Mouse (Mus musculus): ENCODE data around the gene Lipe. TPM values are rescaled to one million over a fixed set of nuclear protein-coding genes. Genes with fewer than 3 reads are reported as not detected.

The Lipe gene
- polyA plus RNA-seq, 1 experiment: 35.0 TPM

- Histone ChIP-seq H3K27ac (ENCODE audit: insufficient read depth, low read length) (no peak overlapping the region), H3K36me3 (ENCODE audit: control insufficient read depth, insufficient read depth, low read length) (peaks cover 29% of the 10 kb centered on the region), H3K4me3 (ENCODE audit: extremely low read depth, insufficient read depth, insufficient read length) (no peak overlapping the region), H3K4me1 (ENCODE audit: control insufficient read depth, insufficient read depth, insufficient read length) (peaks cover 17% of the 10 kb centered on the region; the same call in 1 of the 2 replicates), H3K27me3 (ENCODE audit: control insufficient read depth, insufficient read depth, low read length) (no peaks in the 10 kb centered on the region)
- DNase-seq (ENCODE audit: low read depth in 1 of 2, low spot score in 2 of 2): no peak
- WGBS: 94% methylated on average over 18 of the region's 18 CpGs
- TF ChIP-seq CTCF (IDR thresholded peaks at IDR 0.05; ENCODE audit: extremely low read depth, insufficient read depth, insufficient read length, insufficient replicate concordance): no peak
These were observed 10.6 kb downstream of the Lipe start for GRCm38 (mm10) chr7:25387811-25388440.

GRCm38 (mm10) chr7:25385850-25386555, 12.5 kb downstream of the Lipe start:
- TF ChIP-seq POLR2A (IDR thresholded peaks at IDR 0.05; ENCODE audit: low read depth, low read length): no peak
- no peak for TF ChIP-seq CTCF (IDR thresholded peaks at IDR 0.05; ENCODE audit: extremely low read depth, insufficient read depth, insufficient read length, insufficient replicate concordance)
- peaks cover 30% of the 10 kb centered on the region for H3K36me3 ChIP-seq (ENCODE audit: control insufficient read depth, insufficient read depth, low read length)
- H3K4me1 ChIP-seq (ENCODE audit: control insufficient read depth, insufficient read depth, insufficient read length): peaks cover 17% of the 10 kb centered on the region; the same call in 1 of the 2 replicates
- H3K27me3 ChIP-seq (ENCODE audit: control insufficient read depth, insufficient read depth, low read length): no peaks in the 10 kb centered on the region
- peak overlapping the region; percentile 79 for H3K27ac ChIP-seq (ENCODE audit: insufficient read depth, low read length)
- WGBS: 29% methylated on average over 12 of the region's 12 CpGs
- peak; percentile 46 to 51 for DNase-seq (ENCODE audit: low read depth in 1 of 2, low spot score in 2 of 2)
- H3K4me3 ChIP-seq (ENCODE audit: extremely low read depth, insufficient read depth, insufficient read length): no peak overlapping the region

- Histone ChIP-seq H3K27me3 (ENCODE audit: control insufficient read depth, insufficient read depth, low read length) (no peaks in the 10 kb centered on the region), H3K27ac (ENCODE audit: insufficient read depth, low read length) (0 out of 2 replicates have a peak overlapping the region, but pooled peaks have one; percentile 19), H3K4me1 (ENCODE audit: control insufficient read depth, insufficient read depth, insufficient read length) (peaks cover 20% of the 10 kb centered on the region; the same call in 1 of the 2 replicates), H3K4me3 (ENCODE audit: extremely low read depth, insufficient read depth, insufficient read length) (no peak overlapping the region), H3K36me3 (ENCODE audit: control insufficient read depth, insufficient read depth, low read length) (peaks cover 30% of the 10 kb centered on the region)
- WGBS: 68% methylated on average over 12 of the region's 12 CpGs
- DNase-seq (ENCODE audit: low read depth in 1 of 2, low spot score in 2 of 2): no peak
- no peak for TF ChIP-seq CTCF (IDR thresholded peaks at IDR 0.05; ENCODE audit: extremely low read depth, insufficient read depth, insufficient read length, insufficient replicate concordance)
These were observed 13.3 kb downstream of the Lipe start for GRCm38 (mm10) chr7:25385259-25385658.

- Histone ChIP-seq H3K36me3 (ENCODE audit: control insufficient read depth, insufficient read depth, low read length) (peaks cover 30% of the 10 kb centered on the region), H3K4me3 (ENCODE audit: extremely low read depth, insufficient read depth, insufficient read length) (no peak overlapping the region), H3K4me1 (ENCODE audit: control insufficient read depth, insufficient read depth, insufficient read length) (peaks cover 21% of the 10 kb centered on the region), H3K27ac (ENCODE audit: insufficient read depth, low read length) (peak overlapping the region; percentile 19; the same call in 1 of the 2 replicates), H3K27me3 (ENCODE audit: control insufficient read depth, insufficient read depth, low read length) (no peaks in the 10 kb centered on the region)
- WGBS: 22% methylated on average over 9 of the region's 9 CpGs
- TF ChIP-seq POLR2A (IDR thresholded peaks at IDR 0.05; ENCODE audit: low read depth, low read length) (no peak), CTCF (IDR thresholded peaks at IDR 0.05; ENCODE audit: extremely low read depth, insufficient read depth, insufficient read length, insufficient replicate concordance) (no peak)
- DNase-seq (ENCODE audit: low read depth in 1 of 2, low spot score in 2 of 2): peak in 1 of 2 experiments; percentile 33
These were observed 13.7 kb downstream of the Lipe start for GRCm38 (mm10) chr7:25384818-25385217.

GRCm38 (mm10) chr7:25384318-25384717, 14.2 kb downstream of the Lipe start:
- Histone ChIP-seq H3K4me3 (ENCODE audit: extremely low read depth, insufficient read depth, insufficient read length) (no peak overlapping the region), H3K27me3 (ENCODE audit: control insufficient read depth, insufficient read depth, low read length) (no peaks in the 10 kb centered on the region), H3K4me1 (ENCODE audit: control insufficient read depth, insufficient read depth, insufficient read length) (peaks cover 21% of the 10 kb centered on the region), H3K36me3 (ENCODE audit: control insufficient read depth, insufficient read depth, low read length) (peaks cover 30% of the 10 kb centered on the region), H3K27ac (ENCODE audit: insufficient read depth, low read length) (no peak overlapping the region)
- 66% methylated on average over 13 of the region's 13 CpGs for WGBS
- TF ChIP-seq POLR2A (IDR thresholded peaks at IDR 0.05; ENCODE audit: low read depth, low read length): no peak
- no peak for TF ChIP-seq CTCF (IDR thresholded peaks at IDR 0.05; ENCODE audit: extremely low read depth, insufficient read depth, insufficient read length, insufficient replicate concordance)
- no peak for DNase-seq (ENCODE audit: low read depth in 1 of 2, low spot score in 2 of 2)

GRCm38 (mm10) chr7:25383891-25384290, 14.6 kb downstream of the Lipe start:
- peaks cover 21% of the 10 kb centered on the region for H3K4me1 ChIP-seq (ENCODE audit: control insufficient read depth, insufficient read depth, insufficient read length)
- no peak for TF ChIP-seq POLR2A (IDR thresholded peaks at IDR 0.05; ENCODE audit: low read depth, low read length)
- TF ChIP-seq CTCF (IDR thresholded peaks at IDR 0.05; ENCODE audit: extremely low read depth, insufficient read depth, insufficient read length, insufficient replicate concordance): no peak
- DNase-seq (ENCODE audit: low read depth in 1 of 2, low spot score in 2 of 2): no peak
- no peak overlapping the region for H3K4me3 ChIP-seq (ENCODE audit: extremely low read depth, insufficient read depth, insufficient read length)
- H3K27me3 ChIP-seq (ENCODE audit: control insufficient read depth, insufficient read depth, low read length): no peaks in the 10 kb centered on the region
- H3K36me3 ChIP-seq (ENCODE audit: control insufficient read depth, insufficient read depth, low read length): peaks cover 30% of the 10 kb centered on the region
- no peak overlapping the region for H3K27ac ChIP-seq (ENCODE audit: insufficient read depth, low read length)
- 93% methylated on average over 4 of the region's 4 CpGs for WGBS

GRCm38 (mm10) chr7:25383385-25383784, 15.1 kb downstream of the Lipe start:
- no peak overlapping the region for H3K27ac ChIP-seq (ENCODE audit: insufficient read depth, low read length)
- H3K27me3 ChIP-seq (ENCODE audit: control insufficient read depth, insufficient read depth, low read length): no peaks in the 10 kb centered on the region
- WGBS: 87% methylated on average over 7 of the region's 7 CpGs
- DNase-seq (ENCODE audit: low read depth in 1 of 2, low spot score in 2 of 2): no peak
- peaks cover 30% of the 10 kb centered on the region for H3K36me3 ChIP-seq (ENCODE audit: control insufficient read depth, insufficient read depth, low read length)
- H3K4me3 ChIP-seq (ENCODE audit: extremely low read depth, insufficient read depth, insufficient read length): no peak overlapping the region
- no peak for TF ChIP-seq CTCF (IDR thresholded peaks at IDR 0.05; ENCODE audit: extremely low read depth, insufficient read depth, insufficient read length, insufficient replicate concordance)
- no peak for TF ChIP-seq POLR2A (IDR thresholded peaks at IDR 0.05; ENCODE audit: low read depth, low read length)
- peaks cover 21% of the 10 kb centered on the region for H3K4me1 ChIP-seq (ENCODE audit: control insufficient read depth, insufficient read depth, insufficient read length)
